Mouse (Mus musculus) T-cell, adult 2 months (primary cell): ENCODE results near the gene Spint2.

ENCODE experiments used
- DNase-seq: peaks from one replicate; pipeline ENCODE4 v3.0.0; 2022; ENCODE audit warnings: low spot score

Spint2 gene

DNA sequence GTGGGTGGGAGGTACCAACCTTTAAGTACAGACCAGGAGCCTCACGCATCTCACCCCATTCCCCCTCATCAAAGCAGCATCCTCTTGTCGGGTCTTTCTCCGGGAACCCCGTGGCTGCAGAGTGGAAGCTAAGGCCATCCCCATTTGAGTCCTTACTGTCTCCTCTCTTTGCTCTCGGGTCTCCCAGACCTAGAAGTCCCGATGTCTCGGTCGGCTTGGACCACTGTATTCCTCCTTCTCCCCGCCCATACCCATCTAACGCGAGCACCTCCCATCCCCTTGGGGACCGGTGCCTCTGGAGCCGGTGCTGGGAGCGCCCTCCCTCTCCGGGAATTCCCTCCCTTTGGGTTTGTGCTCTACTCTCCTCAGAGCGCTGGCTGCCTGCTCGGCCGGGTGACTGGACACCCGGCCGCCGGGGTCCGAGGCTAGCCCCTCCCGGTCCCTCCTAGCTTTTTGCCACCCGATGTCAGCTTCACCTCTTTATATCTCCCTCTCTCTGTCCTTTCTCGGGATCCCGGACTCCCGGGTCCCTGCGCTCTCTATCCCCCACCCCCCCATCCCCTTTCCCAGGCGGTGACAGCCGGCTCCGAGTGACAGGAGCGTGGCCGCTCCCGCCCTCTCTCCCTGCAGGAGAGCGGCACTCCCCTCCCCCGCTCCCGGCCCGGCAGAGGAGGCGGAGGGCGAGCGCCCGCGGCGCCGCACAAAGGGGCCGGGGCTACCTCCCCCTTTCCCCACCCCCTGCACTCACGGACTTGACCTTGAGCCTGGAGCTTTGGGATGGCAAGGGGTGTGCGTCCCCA is 23.0 kb upstream of the Spint2 start:
- no peak for DNase-seq

DNA sequence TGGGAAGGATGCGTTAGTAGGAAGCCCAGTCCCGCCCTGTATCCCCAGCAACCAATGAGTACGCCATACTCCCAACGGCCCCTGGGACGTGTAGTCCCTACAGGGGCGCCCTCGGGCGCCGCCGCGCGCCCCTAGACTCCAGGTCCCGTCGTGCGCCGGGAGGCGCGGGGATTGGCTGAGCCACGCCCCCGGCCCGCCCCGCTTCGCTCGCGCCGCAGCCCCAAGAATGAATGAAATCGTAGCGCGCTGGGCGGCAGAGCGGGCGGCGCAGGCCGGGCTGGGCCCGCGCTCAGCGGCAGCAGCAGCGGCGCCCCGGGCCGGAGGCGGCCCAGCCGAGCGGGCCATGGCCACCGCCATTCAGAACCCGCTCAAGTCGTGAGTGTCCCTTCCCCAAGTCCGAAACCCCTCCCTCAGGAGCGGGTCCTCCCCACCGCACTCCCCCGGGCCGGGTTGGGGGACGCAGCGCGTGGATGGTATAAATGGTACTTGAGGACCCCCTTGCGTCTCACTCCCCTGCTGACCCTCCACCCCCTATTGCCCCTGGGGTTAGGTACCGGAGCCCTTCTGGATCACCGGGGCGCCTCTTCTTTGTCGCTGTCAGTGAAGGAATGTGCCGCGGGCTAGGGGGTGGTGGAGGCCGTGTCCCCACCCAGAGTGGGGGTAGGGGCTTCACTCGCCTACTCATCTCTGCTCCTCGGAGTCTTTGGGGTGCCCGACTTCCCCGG is 22.2 kb upstream of the Spint2 start, which contains the start of gene Dpf1:
Gene Dpf1, plus strand, starts transcription at position 214 of the 725 bp plus-strand sequence.
- DNase-seq: peak; percentile 39

DNA sequence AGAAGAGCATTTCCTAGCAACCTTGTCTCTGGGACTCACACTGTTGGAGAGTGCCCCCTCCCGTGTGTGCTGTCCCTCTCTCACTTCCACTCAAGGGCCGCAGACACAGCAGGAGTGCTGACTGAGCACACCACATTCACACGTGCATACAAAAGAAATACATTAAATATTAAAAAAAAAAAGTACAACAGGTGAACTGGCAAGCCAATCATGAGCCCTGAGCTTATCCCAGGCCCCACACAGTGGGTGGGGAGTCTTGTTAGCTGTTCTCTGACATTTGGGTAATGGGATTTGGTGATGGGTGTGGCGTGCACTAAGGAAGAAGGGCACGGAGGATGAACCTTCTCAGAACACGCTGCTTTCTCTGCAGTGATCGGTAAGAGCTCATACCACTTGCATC is 20.9 kb upstream of the Spint2 start:
- no peak for DNase-seq

DNA sequence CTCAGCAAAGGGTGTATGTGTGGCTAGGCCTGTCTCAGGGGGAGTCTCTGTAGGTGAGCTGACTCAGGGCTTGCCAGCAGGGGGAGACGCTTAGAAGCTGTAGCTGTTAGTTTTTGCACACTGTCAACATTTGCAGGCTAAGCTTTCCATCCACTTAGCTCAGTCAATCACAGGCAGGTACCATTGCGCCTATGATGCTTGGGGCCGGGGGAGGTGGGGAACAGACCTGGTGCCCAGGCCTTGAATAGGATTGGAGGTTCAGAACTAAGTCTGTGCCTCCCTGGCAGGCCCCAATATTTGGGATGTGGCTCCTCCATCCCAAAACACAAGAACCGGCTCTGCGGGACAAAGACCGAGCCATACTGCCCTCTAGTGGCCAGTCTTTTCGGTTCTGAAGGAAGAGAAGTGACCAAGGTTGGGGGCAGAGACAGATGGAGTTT is 19.4 kb upstream of the Spint2 start:
- DNase-seq: peak; percentile 32

DNA sequence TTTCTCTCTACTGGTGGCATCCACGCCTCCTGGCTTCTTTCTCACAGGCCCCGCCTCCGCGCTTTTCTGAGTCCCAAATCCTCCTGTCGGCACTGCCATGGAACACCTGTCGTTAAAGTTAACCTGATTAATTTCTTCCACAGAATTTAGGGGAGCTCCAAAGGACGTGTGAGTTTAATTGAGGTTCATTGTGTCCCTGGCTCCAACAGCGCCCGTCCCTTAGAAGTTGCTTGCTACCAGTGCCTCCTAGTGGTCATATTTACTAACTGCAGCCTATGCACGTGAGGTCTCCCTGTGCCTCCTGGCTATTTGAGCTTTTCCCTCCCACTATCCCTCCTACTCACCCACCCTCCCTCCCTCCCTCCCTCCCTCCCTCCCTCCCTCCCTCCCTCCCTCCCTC is 15.3 kb upstream of the Spint2 start:
- peak; percentile 61 for DNase-seq

DNA sequence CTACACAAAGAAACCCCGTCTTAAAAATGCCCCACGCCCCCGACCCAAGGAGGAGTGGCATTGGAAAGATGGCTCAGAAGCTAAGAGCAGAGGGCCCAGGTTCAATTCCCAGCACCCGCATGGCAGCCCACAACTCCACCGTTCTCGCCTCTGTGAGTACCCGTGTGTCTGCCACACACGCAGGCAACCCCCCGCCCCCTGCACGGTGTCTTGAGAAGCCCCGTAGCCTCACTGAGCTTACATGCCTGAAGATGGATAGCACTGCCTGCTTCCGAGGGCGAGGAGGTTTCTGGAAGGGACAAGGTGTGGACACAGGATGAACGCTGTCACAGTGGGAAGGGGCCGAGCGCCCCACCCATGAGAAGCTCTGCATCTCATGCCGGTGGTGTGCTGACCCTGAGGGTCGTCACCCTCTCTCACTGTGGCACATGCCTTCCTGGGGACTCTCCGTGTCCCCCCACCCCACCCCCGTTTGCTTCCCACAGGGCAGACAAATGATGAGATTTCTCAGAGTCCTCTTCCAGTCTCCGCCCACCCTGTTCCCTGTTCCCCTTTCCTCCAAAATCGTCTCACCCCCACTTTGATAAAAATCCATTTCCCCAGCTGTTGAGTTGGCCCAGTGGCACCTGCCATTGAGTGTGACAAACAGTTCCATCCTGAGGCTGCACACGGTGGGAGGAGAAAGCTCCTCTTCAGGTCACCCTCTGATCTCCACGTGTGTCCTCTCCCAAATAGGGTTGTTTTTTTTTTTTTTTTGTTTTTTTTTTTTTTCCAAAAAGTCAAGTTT is 14.3 kb upstream of the Spint2 start:
- DNase-seq: no peak

DNA sequence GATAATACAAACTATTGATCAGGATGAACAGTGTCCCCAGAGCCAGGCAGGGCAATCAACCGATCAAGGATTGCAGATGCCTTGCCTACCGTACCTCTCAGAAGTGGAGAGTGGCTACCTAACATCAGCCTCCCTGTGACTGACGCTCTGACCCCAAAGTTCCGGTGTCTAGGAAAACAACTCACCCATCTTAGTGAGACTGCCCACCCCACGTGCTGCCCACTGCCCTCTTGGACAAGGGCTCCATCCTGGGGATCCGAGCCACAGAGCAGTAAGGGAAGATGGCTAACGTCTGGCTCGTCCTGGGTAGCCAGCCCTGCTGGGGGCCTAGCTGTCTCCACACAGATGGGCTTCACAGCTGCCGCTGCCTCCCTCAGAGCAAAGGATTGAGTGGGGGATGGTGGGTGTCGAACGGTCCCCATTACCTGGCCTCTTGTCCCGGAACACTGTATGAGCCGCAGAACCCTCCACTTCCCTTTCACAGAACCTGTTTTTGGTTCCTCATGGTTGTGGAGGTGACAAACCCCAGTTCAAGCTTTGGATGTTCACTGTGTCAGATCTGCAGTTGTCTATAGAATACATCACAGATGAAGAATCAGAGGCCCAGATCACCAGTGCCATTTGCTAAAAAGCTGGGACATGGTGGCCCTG is 12.5 kb upstream of the Spint2 start:
- DNase-seq: no peak

DNA sequence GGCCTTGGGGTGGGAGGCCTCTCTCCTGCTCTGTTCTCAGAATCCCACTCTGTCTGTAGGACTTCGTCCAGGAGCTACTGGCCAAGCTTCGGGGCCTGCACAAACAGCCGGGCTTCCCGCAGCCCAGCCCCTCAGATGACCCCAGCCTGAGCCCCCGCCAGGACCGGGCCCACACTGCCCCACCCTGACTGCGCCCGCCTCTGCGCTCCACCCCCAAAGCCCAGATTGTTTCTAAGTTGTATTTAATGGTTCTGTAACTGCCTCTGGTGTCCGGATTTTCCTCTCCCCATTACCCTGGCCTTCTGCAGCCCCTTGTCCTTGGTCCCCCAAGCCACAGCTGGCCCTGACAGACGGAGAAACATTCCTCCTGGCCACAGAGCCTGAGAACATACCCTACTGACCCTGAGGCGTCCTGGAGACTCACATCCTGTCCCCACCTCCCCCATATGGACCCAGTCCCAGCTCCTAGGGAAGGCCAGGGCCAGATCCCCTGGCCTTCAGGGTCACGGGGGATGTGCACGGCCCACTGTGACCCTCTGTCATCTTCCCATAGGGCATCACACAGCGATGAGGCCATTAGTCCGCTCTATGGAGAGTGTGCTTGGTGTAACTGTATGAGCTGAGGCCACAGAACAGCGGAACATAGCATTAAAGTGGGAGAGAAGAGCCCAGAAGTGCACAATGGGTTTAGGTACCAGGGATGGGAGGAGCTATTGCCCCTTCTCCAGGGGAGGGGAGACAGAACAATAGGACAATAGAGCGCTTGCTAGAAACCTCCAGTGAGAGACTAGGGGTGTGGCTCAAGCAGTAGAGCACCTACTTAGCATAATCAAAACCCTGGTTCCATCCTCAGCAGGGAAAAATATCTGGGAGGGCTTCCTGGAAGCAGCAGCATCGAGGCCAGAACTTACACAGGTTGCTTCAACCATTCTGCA is 11.7 kb upstream of the Spint2 start:
- DNase-seq: no peak

DNA sequence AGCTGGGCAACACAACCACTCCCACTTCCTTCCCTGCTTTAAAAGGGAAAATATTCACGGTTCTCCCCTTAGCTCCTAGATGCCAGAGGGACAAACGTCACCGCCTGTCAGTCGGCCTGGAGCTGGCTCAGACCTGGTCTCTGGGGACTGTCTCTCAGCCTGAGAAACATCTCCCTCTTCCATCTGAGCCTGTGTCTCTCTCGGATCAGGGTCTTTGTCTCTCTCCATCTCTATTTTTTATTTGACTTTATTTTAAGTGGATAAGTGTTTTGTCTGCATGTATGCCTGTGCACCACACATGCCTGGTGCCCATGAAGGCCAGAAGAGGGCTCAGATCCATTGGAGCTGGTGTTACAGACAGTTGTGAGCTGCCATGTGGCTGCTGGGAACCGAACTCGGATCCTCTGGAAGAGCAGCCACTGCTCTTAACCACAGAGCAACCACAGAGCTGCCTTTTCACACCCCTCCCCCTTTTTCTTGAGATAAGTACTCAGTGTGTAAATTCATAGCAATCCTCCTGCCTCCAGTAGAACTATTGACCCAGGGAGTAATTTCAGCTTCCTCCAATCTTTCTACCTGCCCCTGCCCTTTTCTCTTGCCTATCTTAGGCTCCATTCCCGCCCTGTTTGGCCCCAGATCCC is 10.9 kb upstream of the Spint2 start:
- no peak for DNase-seq

DNA sequence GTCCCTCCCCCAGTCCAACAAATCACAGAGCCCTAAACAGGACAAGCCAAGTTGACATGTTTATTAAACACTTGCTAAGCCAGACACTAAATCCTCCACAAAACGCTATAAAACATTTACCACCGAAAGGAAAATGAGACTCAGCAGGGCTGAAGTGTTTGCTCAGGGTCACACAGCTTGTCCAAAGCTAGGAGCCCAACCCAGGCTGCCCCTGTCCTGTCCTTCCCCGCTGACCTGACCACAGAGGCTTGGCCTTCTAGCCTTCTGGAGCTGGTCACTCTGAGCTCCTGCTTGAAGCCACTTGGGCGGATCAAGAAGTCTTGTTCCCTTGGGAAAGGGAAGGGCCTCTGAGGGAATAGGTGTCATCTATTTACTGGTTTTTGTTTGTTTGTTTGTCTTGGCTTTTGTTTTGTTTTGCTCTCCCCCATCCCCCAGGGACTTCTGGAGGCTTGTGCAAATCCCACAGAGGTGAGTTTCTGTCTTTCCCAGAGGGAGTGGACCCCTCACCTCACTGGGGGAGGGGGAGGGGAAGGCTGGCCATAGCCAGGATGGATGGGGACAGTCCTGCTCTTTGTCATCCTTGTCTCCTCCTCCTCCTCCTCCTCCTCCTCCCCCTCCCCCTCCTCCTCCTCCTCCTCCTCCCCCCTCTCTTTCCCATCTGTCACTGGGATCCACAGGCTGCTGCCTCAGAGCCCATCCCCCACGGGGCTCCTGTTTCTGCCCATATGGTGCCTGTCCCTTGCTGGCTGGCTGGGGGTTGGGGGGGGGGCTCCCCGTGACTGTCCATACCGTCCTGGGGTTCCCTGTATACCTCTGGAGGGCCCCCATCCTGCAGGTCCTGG is 10.1 kb upstream of the Spint2 start:
- no peak for DNase-seq

DNA sequence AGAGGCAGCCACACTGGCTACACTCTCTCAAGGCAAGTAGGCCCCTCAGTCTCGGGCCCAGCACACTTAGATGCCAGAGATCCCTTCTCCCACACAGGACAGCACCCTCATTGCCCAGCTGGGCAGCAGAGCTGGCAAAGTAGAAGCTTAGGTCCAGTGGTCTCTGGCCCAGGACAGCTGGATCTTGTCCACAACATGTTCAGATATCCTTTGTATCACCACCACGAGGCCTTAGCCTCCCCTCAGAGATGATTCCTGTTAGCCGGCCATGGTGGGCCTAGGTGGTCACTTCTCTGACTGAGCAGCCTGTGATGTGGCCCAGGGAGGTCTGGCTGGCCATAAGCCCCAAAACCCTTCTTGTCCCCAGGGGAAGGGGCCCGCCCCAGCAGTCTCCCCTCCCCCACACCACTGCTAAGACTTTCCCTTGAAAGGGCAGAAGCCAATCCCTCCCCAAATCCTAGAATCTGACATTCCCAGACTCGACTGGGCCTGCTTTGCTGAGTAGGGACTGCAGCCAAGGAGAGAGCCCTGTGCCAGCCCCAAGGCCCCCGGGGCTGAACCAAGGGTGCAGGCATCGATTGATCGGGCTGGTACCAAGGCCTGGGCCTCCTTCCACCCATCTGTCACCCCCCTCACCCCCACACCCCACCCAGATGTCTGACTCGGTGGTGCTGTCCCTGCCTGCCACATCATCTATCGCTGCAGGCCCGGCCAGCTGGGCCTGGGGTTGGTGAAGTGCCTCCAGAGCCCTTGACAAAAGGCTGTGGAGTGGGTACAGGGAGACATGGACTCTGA is 9.2 kb upstream of the Spint2 start:
- DNase-seq: no peak

DNA sequence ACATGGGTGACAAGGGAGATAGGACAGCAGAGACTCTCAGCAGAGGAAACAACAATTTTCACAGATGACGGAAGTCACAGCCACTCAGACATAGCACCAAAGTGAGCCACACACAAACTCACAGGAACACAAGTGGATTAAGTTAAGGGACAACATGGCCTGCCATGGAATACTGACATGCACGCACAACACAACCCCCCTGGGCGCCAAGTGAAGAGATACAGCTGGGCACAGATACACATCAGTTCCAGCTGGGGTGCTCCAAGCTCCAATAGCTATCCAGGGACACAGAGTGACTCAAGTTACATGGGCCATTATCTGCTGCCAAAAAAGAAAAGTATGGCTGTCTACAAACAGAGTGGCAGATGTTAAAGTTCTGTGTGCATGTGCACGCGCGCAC is 8.1 kb upstream of the Spint2 start:
- DNase-seq: no peak

DNA sequence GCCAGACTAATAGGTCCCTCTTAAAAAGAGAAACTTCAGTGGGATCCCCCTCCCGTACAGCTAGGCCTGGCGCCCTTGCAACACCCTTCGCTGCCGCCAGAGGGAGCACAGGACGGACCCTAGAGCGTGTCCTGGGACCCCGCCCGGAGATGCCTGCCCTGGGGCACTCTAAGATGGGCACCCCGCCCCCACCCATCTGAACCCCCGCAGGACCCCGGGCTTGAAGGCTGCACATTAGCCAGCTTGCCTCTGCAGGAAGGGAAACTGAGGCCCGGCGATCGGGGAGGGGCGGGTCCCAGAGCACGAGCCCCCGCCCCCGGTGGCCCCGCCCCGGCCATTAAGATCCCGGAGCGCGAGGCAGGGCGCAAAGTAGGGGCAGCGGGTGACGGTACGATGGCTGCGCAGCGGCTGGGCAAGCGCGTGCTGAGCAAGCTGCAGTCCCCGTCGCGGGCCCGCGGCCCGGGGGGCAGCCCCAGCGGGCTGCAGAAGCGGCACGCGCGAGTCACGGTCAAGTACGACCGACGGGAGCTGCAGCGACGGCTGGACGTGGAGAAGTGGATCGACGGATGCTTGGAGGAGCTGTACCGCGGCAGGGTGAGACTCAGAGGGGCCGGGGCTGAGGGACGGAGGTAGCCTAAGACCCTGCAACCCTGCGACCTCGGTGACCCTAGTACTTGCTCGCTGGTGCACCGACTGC is 7.4 kb upstream of the Spint2 start, which contains the start of gene Ppp1r14a:
Gene Ppp1r14a, plus strand, starts transcription at position 367 of the 697 bp plus-strand sequence.
- peak; percentile 51 for DNase-seq

DNA sequence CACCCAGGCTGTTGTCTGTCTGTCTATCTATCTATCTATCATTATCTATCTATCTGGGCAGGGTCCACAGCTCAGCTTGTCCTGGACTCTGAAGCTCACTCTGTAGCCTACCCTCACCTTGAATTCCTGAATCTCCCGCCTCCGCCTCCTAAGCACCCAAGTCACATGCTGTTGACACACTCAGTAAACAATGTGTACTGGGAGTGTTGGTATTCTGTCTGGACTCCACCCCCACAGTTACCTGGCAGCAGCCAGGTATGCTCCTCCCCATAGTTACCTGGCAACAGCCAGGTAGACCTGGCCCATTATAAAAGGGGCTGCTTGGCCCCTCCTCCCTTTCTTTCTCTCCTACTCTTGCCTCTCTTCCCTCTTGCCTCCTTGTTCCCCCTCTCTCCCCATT is 6.4 kb upstream of the Spint2 start:
- DNase-seq: no peak

DNA sequence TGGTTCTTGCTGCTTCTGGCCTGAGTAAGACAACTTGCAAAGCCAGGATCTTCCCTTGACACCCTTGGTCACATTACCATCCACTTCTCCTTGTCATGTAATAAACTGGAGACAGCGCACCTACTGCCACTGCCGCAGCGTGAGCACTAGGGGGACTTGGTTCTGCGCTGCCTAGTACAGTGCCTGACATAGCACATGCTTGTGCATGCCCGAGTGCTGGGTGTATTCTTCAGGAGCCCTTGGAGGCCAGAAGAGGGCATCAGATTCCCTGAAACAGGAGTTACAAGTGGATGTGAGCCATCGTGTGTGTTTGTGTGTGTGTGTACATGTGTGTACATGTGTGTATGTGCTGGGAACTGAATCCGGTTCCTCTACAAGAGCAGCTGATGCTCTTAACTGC is 5.8 kb upstream of the Spint2 start:
- no peak for DNase-seq

DNA sequence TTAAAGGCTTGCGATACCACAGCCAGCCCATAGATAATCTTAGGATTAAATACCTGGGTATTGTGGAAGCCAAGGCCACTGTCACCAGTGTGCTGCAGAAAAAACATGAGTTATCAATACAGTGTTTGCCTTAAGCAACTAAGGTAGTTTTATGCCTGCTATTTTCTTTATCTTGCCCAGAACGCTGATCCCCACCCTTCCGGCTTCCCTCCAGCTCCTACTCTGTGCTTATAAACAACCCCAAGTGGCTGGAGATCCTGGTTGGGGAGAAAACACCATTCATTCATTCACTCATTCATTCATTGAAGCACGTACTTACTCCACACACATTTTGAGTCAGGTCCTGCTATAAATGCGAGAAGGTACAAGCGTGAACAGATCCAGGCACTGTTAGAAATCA is 2.8 kb upstream of the Spint2 start:
- no peak for DNase-seq

DNA sequence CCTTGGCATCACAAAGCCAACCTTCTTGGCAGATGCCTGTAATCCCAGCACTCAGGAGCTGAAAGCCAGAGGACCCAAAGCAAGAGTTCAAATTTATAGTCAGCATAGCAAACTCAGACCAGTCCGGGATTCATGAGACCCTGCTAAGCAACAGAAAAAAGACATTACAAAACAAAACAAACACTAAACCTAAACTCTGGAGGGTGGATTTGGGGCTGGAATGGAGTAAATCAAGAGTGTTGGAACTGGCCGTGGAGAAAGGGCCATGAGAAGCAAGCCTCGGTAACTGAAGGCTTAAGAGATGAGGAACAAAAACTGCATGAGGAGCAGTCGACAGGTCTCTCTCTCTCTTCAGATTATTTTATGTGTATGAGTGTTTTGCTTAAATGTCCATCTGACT is 2.2 kb upstream of the Spint2 start:
- DNase-seq: no peak

DNA sequence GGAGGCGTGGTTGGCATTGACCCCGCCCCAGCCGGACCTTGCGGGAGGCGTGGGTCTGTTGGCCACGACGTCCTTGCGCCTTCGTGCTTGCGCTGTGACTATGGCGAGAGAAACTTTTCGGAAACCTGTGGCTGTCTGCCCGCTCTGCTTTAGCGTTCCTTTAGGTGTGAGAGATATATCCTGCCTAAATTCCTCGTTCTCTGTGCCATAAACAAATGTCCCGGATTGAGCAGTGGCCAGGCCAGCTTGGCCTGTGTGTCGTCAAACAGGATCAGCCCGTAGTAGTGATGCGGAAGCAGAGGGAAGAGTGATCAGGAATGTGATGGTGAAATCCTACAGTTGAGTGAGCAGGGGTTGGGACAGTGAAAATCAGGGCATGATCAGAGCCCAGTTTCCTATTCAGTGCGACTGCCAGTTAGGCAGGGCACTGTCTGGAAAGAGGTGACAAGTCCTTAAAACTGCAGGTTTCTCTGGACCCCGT is 402 bp upstream of the Spint2 start:
- DNase-seq: no peak
